Mouse (Mus musculus) ES-Bruce4 (cell line): Measurements from ENCODE around the gene Foxp1. TPM values are rescaled to one million over a fixed set of nuclear protein-coding genes. Genes with fewer than 3 reads are reported as not detected.

Source experiments
- H3K27ac ChIP-seq: 2 replicates; pipeline ENCODE4 v1.5.1; 2012; ENCODE audit warnings: low read length, inconsistent platforms; ENCODE audit not compliant: insufficient read depth
- H3K27me3 ChIP-seq: 2 replicates; pipeline ENCODE4 v1.6.1; 2012; ENCODE audit warnings: mild to moderate bottlenecking, low read length, inconsistent platforms; ENCODE audit not compliant: control insufficient read depth, poor library complexity, insufficient read depth, severe bottlenecking
- H3K36me3 ChIP-seq: 2 replicates; pipeline ENCODE4 v1.6.1; 2012; ENCODE audit warnings: inconsistent platforms, mild to moderate bottlenecking, low read length, moderate library complexity; ENCODE audit not compliant: control insufficient read depth, poor library complexity, insufficient read depth, severe bottlenecking
- H3K4me1 ChIP-seq: one replicate; pipeline ENCODE4 v1.8.1; 2011; ENCODE audit warnings: low read length; ENCODE audit not compliant: control insufficient read depth, insufficient read depth
- H3K4me3 ChIP-seq: 2 replicates; pipeline ENCODE4 v1.5.1; 2011; ENCODE audit warnings: low read depth, mild to moderate bottlenecking, low read length
- H3K9ac ChIP-seq: 2 replicates; pipeline ENCODE4 v1.6.1; 2012; ENCODE audit warnings: low read depth, mild to moderate bottlenecking, inconsistent platforms; ENCODE audit not compliant: poor library complexity, severe bottlenecking
- H3K9me3 ChIP-seq: replicated peaks from 2 replicates; pipeline ENCODE4 v1.6.1; 2012; ENCODE audit warnings: mild to moderate bottlenecking, low read length, inconsistent platforms; ENCODE audit not compliant: control insufficient read depth, poor library complexity, insufficient read depth, severe bottlenecking
- CTCF ChIP-seq: IDR thresholded peaks from one replicate; pipeline ENCODE4 v1.8.1; 2011; ENCODE audit warnings: low read depth, low read length
- EP300 ChIP-seq: IDR thresholded peaks from 2 replicates; pipeline ENCODE4 v1.6.1; 2011; ENCODE audit warnings: low read depth, low read length; ENCODE audit not compliant: insufficient read depth
- POLR2A ChIP-seq: IDR thresholded peaks from one replicate; pipeline ENCODE4 v1.8.1; 2011; ENCODE audit warnings: low read length; ENCODE audit not compliant: insufficient read depth
- polyA plus RNA-seq: library from polyadenylated mRNA; stranded (reverse); fragments of >200 nt; gene quantifications from 2 replicates; pipeline ENCODE4 v1.2.4, GENCODE M21; 2011; ENCODE audit warnings: low read depth; ENCODE audit not compliant: missing spikeins, insufficient read depth, insufficient read length

Foxp1 gene
- polyA plus RNA-seq, 1 experiment: 33.5 TPM

DNA sequence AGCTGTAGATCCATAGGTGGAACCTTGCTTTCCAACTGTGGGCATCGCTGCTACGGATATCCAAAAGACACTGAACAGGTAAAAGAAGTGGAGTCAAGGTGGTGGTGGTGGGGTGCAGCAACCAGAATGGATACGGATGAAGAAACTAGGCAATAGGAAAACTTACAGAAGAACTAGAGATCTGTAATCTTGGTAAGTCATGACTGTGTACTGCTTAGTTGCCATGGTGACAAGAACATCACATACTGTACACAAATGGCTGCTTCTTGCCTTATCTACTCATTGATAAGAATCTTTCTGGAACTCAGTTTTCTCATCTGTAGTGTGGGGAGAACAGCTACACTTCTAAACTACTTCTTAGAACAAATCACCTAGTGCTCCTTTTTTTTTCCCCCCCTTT lies 302.0 kb downstream of the Foxp1 start:
- no peak overlapping the region for H3K9ac ChIP-seq
- H3K27ac ChIP-seq: no peak overlapping the region
- no peaks in the 10 kb centered on the region for H3K27me3 ChIP-seq
- H3K36me3 ChIP-seq: no peaks in the 10 kb centered on the region
- TF ChIP-seq CTCF (no peak), EP300 (no peak), POLR2A (no peak)
- H3K9me3 ChIP-seq: no peaks in the 10 kb centered on the region
- H3K4me1 ChIP-seq: no peaks in the 10 kb centered on the region
- no peak overlapping the region for H3K4me3 ChIP-seq

DNA sequence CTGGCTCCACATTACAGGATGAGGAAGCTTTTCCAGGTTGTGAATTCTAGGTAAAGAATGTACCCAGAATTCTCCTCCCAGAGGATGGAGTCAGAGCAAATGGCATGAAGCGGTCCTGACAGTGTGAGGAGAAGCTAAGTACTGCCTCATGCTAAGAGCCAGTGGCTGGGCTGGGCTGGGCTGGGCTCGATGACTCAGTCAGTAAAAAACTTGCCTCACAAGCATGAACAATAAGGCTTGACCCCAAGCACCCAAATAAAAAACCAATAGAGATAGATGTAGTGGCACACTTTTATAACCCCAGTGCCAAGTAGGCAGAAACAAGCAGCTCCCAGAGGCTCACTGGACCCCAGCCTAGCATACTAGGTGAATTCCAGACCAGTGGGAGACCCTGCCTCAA lies 304.7 kb downstream of the Foxp1 start:
- Histone ChIP-seq H3K4me1 (no peaks in the 10 kb centered on the region), H3K4me3 (no peak overlapping the region), H3K36me3 (no peaks in the 10 kb centered on the region), H3K9me3 (no peaks in the 10 kb centered on the region), H3K27me3 (no peaks in the 10 kb centered on the region), H3K9ac (no peak overlapping the region), H3K27ac (no peak overlapping the region)
- TF ChIP-seq POLR2A: no peak

DNA sequence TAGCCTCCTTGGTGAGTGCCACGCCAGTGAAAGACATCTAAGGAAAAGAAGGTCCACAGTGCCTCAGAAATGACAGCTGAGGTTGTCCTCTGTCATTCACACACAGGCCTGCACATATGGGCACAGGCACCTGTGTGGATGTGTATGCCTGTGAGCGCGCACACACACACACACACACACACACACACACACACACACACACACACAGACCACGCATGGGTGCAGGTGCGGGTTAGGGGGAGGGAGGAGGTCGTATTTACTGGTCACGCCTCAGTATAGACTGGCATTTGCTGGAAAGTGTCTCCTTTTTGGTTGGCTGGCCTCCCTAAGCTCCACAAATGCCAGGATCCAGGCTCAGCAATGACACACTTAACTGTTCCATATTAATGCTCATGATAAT lies 305.4 kb downstream of the Foxp1 start:
- H3K9me3 ChIP-seq: no peaks in the 10 kb centered on the region
- H3K4me3 ChIP-seq: no peak overlapping the region
- no peak overlapping the region for H3K27ac ChIP-seq
- no peak overlapping the region for H3K9ac ChIP-seq
- TF ChIP-seq EP300: no peak
- TF ChIP-seq POLR2A: no peak
- no peak for TF ChIP-seq CTCF
- H3K4me1 ChIP-seq: no peaks in the 10 kb centered on the region
- no peaks in the 10 kb centered on the region for H3K27me3 ChIP-seq
- H3K36me3 ChIP-seq: no peaks in the 10 kb centered on the region

- no peak overlapping the region for H3K4me3 ChIP-seq
- TF ChIP-seq CTCF (no peak), EP300 (no peak), POLR2A (no peak)
- H3K4me1 ChIP-seq: no peaks in the 10 kb centered on the region
- H3K36me3 ChIP-seq: no peaks in the 10 kb centered on the region
- H3K9ac ChIP-seq: no peak overlapping the region
- H3K27ac ChIP-seq: no peak overlapping the region
- no peaks in the 10 kb centered on the region for H3K9me3 ChIP-seq
- no peaks in the 10 kb centered on the region for H3K27me3 ChIP-seq
These were observed 310.1 kb downstream of the Foxp1 start for GRCm38 (mm10) chr6:99212461-99212860.

- Histone ChIP-seq H3K27ac (no peak overlapping the region), H3K4me1 (no peaks in the 10 kb centered on the region), H3K36me3 (no peaks in the 10 kb centered on the region), H3K27me3 (no peaks in the 10 kb centered on the region), H3K9me3 (no peaks in the 10 kb centered on the region), H3K4me3 (no peak overlapping the region), H3K9ac (no peak overlapping the region)
- TF ChIP-seq CTCF: no peak
- TF ChIP-seq EP300: no peak
- TF ChIP-seq POLR2A: no peak
These were observed 310.7 kb downstream of the Foxp1 start for GRCm38 (mm10) chr6:99211663-99212333.

DNA sequence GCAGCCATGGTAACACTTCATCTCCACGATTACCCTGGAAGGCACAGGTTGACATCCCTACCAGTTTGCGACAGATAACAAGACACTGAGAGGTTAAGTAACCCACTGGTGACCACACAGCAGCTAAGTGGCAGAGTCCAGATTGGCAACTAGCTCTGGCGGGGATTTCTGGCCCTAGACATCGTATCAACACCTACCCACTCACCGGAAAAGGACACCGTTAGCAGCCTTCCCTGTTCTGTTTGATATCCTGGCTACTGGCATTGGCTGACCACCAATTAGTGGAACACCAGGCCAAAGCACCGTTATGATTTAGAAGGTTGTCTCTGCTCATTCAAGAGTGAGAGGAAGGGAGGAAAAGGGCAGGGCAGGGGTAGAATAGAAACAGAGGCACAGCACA lies 312.4 kb downstream of the Foxp1 start:
- Histone ChIP-seq H3K36me3 (no peaks in the 10 kb centered on the region), H3K27me3 (no peaks in the 10 kb centered on the region), H3K4me1 (no peaks in the 10 kb centered on the region), H3K27ac (no peak overlapping the region), H3K9ac (no peak overlapping the region), H3K9me3 (no peaks in the 10 kb centered on the region), H3K4me3 (no peak overlapping the region)
- TF ChIP-seq CTCF (no peak), EP300 (no peak), POLR2A (no peak)
